Mouse (Mus musculus): ENCODE data around the gene Pklr. TPM values are rescaled to one million over a fixed set of nuclear protein-coding genes. Genes with fewer than 3 reads are reported as not detected.

Gene Pklr
- polyA plus RNA-seq, 1 experiment: 79.3 TPM

DNA sequence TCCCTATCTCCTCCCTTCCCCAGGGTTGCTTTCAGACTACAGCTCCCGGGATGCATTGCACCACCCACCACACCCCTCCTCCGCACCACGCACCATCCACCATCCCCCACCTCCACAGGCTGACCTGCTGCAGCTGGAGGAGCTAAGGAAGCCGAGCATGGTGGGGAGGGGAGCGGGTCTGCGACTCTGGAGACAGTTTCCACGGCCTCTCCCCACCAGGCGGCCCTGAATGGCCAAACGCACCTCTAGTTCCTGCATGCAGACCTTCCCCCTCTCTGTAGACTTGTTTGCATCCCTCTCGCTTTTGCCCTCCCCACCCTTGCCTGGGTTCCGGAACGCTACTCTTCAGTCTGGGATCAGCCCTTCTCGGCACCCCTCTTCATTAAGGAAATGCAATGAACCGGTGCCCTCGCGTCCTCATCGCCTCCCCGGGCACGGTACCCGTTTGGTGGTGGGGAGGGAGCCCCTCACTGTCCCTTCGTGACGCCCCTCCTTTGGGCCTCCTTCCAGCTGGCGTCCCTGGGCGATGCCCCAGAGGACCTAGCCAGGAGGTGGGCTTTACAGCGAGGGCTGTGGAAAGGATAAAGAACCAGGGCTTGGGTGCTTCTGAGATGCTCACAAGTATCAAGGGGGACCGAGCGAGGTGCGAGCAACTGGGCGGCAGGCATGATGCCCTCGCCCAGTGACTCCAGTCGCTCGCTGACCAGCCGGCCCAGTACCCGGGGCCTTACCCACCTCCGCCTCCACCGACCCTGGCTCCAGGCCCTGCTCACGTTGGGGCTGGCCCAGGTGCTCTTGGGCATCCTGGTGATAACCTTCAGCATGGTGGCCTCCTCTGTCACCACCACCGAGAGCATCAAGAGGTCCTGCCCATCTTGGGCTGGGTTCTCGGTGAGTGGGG is 47.4 kb downstream of the Pklr start, which contains the start of gene Fam189b:
Gene Fam189b (plus strand): TSS at position 86 of the 901 bp plus-strand sequence.
- H3K4me3 ChIP-seq (ENCODE audit: insufficient read depth, low read depth, low read length): peak within 1 kb of the TSS; percentile 82
- no peak for TF ChIP-seq CTCF (conservative IDR thresholded peaks at IDR 0.05; ENCODE audit: insufficient read depth, insufficient read length, low read depth, low read length)
- TF ChIP-seq POLR2A (IDR thresholded peaks at IDR 0.05; ENCODE audit: low read depth, low read length): peak; percentile 72
- 8% methylated on average over 39 of the region's 39 CpGs for WGBS
- H3K27me3 ChIP-seq (replicated peaks; ENCODE audit: control insufficient read depth, insufficient read depth, low read length): no peaks in the 10 kb centered on the region
- H3K27ac ChIP-seq (ENCODE audit: insufficient read depth, low read depth, low read length): peak within 1 kb of the TSS; percentile 36; the same call in 1 of the 2 replicates
- H3K4me1 ChIP-seq (ENCODE audit: control insufficient read depth, insufficient read depth, low read length): peaks cover under 1% of the 10 kb centered on the region
- H3K36me3 ChIP-seq (ENCODE audit: control insufficient read depth, insufficient read depth, low read length): no peaks in the 10 kb centered on the region; the same call in 1 of the 2 replicates
- DNase-seq: peak; percentile 87

DNA sequence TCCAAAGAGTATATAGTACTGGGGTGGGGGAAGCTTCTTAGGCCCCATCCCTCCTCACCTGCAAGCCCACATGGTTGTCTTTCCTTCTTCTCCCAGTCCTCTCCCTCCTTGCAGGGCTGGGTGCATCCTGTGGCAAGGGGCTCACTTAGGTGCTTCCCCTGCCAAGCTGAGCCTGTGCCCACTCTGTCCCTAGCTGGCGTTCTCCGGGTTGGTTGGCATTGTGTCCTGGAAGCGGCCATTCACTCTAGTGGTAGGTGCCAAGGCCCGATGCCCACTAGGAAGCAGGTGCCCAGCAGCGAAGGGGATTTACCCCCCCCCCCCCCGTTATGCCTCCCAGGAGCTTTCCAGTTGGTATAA is 48.0 kb downstream of the Pklr start:
- Histone ChIP-seq H3K36me3 (ENCODE audit: control insufficient read depth, insufficient read depth, low read length) (no peaks in the 10 kb centered on the region; the same call in 1 of the 2 replicates), H3K4me3 (ENCODE audit: insufficient read depth, low read depth, low read length) (no peak overlapping the region), H3K27ac (ENCODE audit: insufficient read depth, low read depth, low read length) (no peak overlapping the region), H3K4me1 (ENCODE audit: control insufficient read depth, insufficient read depth, low read length) (no peaks in the 10 kb centered on the region), H3K27me3 (replicated peaks; ENCODE audit: control insufficient read depth, insufficient read depth, low read length) (no peaks in the 10 kb centered on the region)
- WGBS: 68% methylated on average over 6 of the region's 6 CpGs
- DNase-seq: no peak
- TF ChIP-seq CTCF (conservative IDR thresholded peaks at IDR 0.05; ENCODE audit: insufficient read depth, insufficient read length, low read depth, low read length): no peak
- no peak for TF ChIP-seq POLR2A (IDR thresholded peaks at IDR 0.05; ENCODE audit: low read depth, low read length)

DNA sequence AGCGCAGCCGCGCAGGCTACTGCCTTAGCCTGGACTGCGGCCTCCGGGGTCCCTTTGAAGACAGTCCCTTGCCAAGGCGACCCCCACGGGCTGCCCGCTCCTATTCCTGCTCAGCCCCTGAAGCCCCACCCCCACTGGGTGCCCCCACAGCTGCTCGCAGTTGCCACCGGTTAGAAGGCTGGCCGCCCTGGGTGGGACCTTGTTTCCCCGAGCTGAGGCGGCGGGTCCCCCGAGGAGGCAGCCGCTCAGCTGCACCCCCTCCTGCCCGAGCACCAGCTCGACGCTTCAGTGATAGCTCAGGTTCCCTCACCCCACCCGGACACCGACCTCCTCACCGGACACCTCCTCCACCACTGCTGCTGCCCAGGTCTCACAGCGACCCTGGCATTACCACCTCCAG is 51.3 kb downstream of the Pklr start:
- no peak for DNase-seq
- Histone ChIP-seq H3K27me3 (replicated peaks; ENCODE audit: control insufficient read depth, insufficient read depth, low read length) (no peaks in the 10 kb centered on the region), H3K27ac (ENCODE audit: insufficient read depth, low read depth, low read length) (no peak overlapping the region), H3K36me3 (ENCODE audit: control insufficient read depth, insufficient read depth, low read length) (no peaks in the 10 kb centered on the region), H3K4me1 (ENCODE audit: control insufficient read depth, insufficient read depth, low read length) (no peaks in the 10 kb centered on the region), H3K4me3 (ENCODE audit: insufficient read depth, low read depth, low read length) (no peak overlapping the region)
- 56% methylated on average over 23 of the region's 23 CpGs for WGBS
- TF ChIP-seq CTCF (conservative IDR thresholded peaks at IDR 0.05; ENCODE audit: insufficient read depth, insufficient read length, low read depth, low read length) (no peak), POLR2A (IDR thresholded peaks at IDR 0.05; ENCODE audit: low read depth, low read length) (no peak)

DNA sequence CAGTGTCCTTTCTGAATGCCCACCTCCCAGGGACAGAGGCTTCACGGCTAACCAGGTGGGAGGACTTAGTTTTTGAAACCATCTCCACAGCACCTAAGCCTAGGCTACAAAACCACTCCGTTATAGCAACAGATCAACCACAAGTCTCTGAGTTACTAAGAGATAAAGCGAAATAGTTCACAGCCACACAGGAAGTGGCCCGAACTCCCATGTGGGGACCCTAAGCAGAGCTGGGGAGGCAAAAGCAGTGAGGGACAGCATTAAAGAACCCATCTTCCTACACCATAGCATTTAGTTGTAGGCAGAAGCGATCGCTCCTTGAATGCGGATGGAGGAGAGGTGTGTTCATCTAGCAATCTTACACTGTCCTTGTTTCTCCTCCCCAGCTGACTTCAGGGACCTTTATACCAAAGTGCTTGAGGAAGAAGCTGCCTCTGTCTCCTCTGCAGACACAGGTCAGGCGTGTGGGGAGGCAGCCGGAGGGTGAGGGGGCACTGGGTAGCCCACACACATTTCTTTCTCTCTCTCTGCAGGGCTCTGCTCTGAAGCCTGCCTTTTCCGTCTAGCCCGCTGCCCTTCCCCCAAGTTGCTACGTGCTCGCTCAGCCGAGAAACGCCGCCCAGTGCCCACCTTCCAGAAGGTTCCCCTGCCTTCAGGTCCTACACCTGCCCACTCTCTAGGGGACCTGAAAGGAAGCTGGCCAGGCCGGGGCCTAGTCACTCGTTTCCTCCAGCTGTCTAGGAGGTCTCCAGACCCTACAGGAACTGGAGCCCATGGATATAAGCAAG is 51.9 kb downstream of the Pklr start:
- Histone ChIP-seq H3K4me3 (ENCODE audit: insufficient read depth, low read depth, low read length) (no peak overlapping the region), H3K4me1 (ENCODE audit: control insufficient read depth, insufficient read depth, low read length) (no peaks in the 10 kb centered on the region), H3K36me3 (ENCODE audit: control insufficient read depth, insufficient read depth, low read length) (no peaks in the 10 kb centered on the region), H3K27ac (ENCODE audit: insufficient read depth, low read depth, low read length) (no peak overlapping the region), H3K27me3 (replicated peaks; ENCODE audit: control insufficient read depth, insufficient read depth, low read length) (no peaks in the 10 kb centered on the region)
- no peak for DNase-seq
- no peak for TF ChIP-seq POLR2A (IDR thresholded peaks at IDR 0.05; ENCODE audit: low read depth, low read length)
- TF ChIP-seq CTCF (conservative IDR thresholded peaks at IDR 0.05; ENCODE audit: insufficient read depth, insufficient read length, low read depth, low read length): no peak
- 77% methylated on average over 18 of the region's 18 CpGs for WGBS

- no peaks in the 10 kb centered on the region for H3K4me1 ChIP-seq (ENCODE audit: control insufficient read depth, insufficient read depth, low read length)
Observed at GRCm38 (mm10) chr3:89188478-89188875, 52.5 kb downstream of the Pklr start.

DNA sequence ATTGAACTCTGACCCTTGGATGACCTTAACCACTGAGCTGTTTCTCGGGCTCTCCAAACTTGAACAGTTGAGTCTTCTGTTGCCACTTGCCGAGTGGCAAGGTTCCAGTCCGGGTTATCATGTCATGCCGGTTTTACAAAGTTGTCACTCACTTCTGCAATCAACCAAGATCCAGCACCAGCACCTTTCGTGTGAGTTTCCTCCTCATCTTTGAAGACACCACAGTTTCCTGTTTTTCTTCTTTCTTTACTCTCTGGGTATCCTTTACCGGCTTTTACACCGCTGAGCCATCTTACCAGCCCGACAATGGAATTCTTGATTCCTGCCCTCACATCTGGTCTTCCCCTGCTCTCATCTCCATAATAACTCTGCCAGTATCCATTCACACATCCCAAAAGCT is 54.5 kb downstream of the Pklr start:
- Histone ChIP-seq H3K4me3 (ENCODE audit: insufficient read depth, low read depth, low read length) (no peak overlapping the region), H3K36me3 (ENCODE audit: control insufficient read depth, insufficient read depth, low read length) (no peaks in the 10 kb centered on the region), H3K27me3 (replicated peaks; ENCODE audit: control insufficient read depth, insufficient read depth, low read length) (no peaks in the 10 kb centered on the region), H3K27ac (ENCODE audit: insufficient read depth, low read depth, low read length) (no peak overlapping the region), H3K4me1 (ENCODE audit: control insufficient read depth, insufficient read depth, low read length) (no peaks in the 10 kb centered on the region)
- TF ChIP-seq CTCF (conservative IDR thresholded peaks at IDR 0.05; ENCODE audit: insufficient read depth, insufficient read length, low read depth, low read length) (no peak), POLR2A (IDR thresholded peaks at IDR 0.05; ENCODE audit: low read depth, low read length) (no peak)
- whole genome bisulfite sequencing: 80% methylated on average over 8 of the region's 8 CpGs
- no peak for DNase-seq

More at GRCm38 (mm10) chr3:89188478-89188875, 52.5 kb downstream of the Pklr start:
- TF ChIP-seq POLR2A (IDR thresholded peaks at IDR 0.05; ENCODE audit: low read depth, low read length) (no peak), CTCF (conservative IDR thresholded peaks at IDR 0.05; ENCODE audit: insufficient read depth, insufficient read length, low read depth, low read length) (no peak)
- no peaks in the 10 kb centered on the region for H3K27me3 ChIP-seq (replicated peaks; ENCODE audit: control insufficient read depth, insufficient read depth, low read length)
- DNase-seq: no peak
- H3K4me3 ChIP-seq (ENCODE audit: insufficient read depth, low read depth, low read length): no peak overlapping the region
- no peaks in the 10 kb centered on the region for H3K36me3 ChIP-seq (ENCODE audit: control insufficient read depth, insufficient read depth, low read length)
- no peak overlapping the region for H3K27ac ChIP-seq (ENCODE audit: insufficient read depth, low read depth, low read length)
- 58% methylated on average over 12 of the region's 12 CpGs for WGBS

DNA sequence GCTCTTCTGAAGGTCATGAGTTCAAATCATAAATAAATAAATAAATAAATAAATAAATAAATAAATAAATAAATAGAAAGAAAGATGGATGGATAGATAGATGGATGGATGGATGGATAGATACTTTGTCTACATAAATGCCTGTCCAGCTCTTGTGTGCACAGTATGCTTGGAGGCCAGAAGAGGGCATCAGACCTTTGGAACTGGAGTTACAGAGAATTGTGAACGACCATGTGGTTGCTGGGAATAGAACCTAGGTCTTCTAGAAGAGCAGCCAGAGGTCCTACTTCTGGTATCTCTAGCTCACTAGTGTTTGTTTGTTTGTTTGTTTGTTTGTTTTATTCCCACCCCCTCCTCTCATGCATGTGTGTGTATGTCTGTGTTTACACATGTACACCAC is 57.4 kb downstream of the Pklr start:
- WGBS: 86% methylated on average over 1 of the region's 1 CpGs

More for the DNA sequence above, 57.4 kb downstream of the Pklr start:
- H3K4me1 ChIP-seq (ENCODE audit: control insufficient read depth, insufficient read depth, low read length): peaks cover 4% of the 10 kb centered on the region; the same call in 1 of the 2 replicates
- H3K36me3 ChIP-seq (ENCODE audit: control insufficient read depth, insufficient read depth, low read length): no peaks in the 10 kb centered on the region
- no peak for TF ChIP-seq CTCF (conservative IDR thresholded peaks at IDR 0.05; ENCODE audit: insufficient read depth, insufficient read length, low read depth, low read length)
- no peak for TF ChIP-seq POLR2A (IDR thresholded peaks at IDR 0.05; ENCODE audit: low read depth, low read length)
- DNase-seq: no peak
- no peak overlapping the region for H3K27ac ChIP-seq (ENCODE audit: insufficient read depth, low read depth, low read length)
- no peak overlapping the region for H3K4me3 ChIP-seq (ENCODE audit: insufficient read depth, low read depth, low read length)
- H3K27me3 ChIP-seq (replicated peaks; ENCODE audit: control insufficient read depth, insufficient read depth, low read length): no peaks in the 10 kb centered on the region

Measured in kidney, adult 2 months (tissue).